Mouse (Mus musculus) neural tube, embryonic 12.5 days (tissue): ENCODE results near the gene Map1s. TPM values are rescaled to one million over a fixed set of nuclear protein-coding genes. Genes with fewer than 3 reads are reported as not detected.

Experiments
- ATAC-seq: fragments of 200-750 bp; cut with Nextera tagmentation; 2 replicates; pipeline ENCODE4 v1.8.0; 2017; ENCODE audit warnings: low read depth, mild to moderate bottlenecking, moderate TSS enrichment, moderate library complexity; ENCODE audit not compliant: low FRiP score
- H3K27ac ChIP-seq: fragments of 300-500 bp; sonication (generic); 2 replicates; pipeline ENCODE4 v1.5.1; 2016
- H3K27me3 ChIP-seq: fragments of 300-500 bp; sonication (generic); replicated peaks from 2 replicates; pipeline ENCODE4 v1.6.1; 2016; ENCODE audit warnings: mild to moderate bottlenecking
- H3K36me3 ChIP-seq: fragments of 300-500 bp; sonication (generic); 2 replicates; pipeline ENCODE4 v1.6.1; 2016; ENCODE audit warnings: mild to moderate bottlenecking
- H3K4me1 ChIP-seq: fragments of 300-500 bp; sonication (generic); 2 replicates; pipeline ENCODE4 v1.6.1; 2016
- H3K4me2 ChIP-seq: fragments of 300-500 bp; sonication (generic); replicated peaks from 2 replicates; pipeline ENCODE4 v1.6.1; 2016; ENCODE audit warnings: mild to moderate bottlenecking
- H3K4me3 ChIP-seq: fragments of 300-500 bp; sonication (generic); 2 replicates; pipeline ENCODE4 v1.5.1; 2016
- H3K9ac ChIP-seq: fragments of 300-500 bp; sonication (generic); 2 replicates; pipeline ENCODE4 v1.6.1; 2016; ENCODE audit warnings: mild to moderate bottlenecking
- H3K9me3 ChIP-seq: fragments of 300-500 bp; sonication (generic); 2 replicates; pipeline ENCODE4 v1.6.1; 2016; ENCODE audit warnings: mild to moderate bottlenecking
- WGBS: fragments of 180-500 bp; shearing (Covaris S2); methylation state at CpG from one replicate; pipeline ENCODE4 v1.1.7; 2016; 5-methylcytosine and 5-hydroxymethylcytosine counted together
- polyA plus RNA-seq: library from polyadenylated mRNA; unstranded; fragments of >200 nt; fragmentation: Nextera tagmentation; extraction: Ambion mirVana; gene quantifications from 2 replicates; pipeline ENCODE4 v1.2.1, GENCODE M21; 2016

Map1s gene
- polyA plus RNA-seq, 1 experiment from 2014 or later, result 62.6 TPM

GRCm38 (mm10) chr8:70928778-70929322 is 23.1 kb downstream of the Map1s start:
- peaks cover 11% of the 10 kb centered on the region for H3K36me3 ChIP-seq
- no peak overlapping the region for H3K4me2 ChIP-seq
- no peak overlapping the region for H3K9ac ChIP-seq
- H3K4me3 ChIP-seq, result no peak overlapping the region
- ATAC-seq, result no peak
- WGBS, result 90% methylated on average over 5 of the region's 5 CpGs
- no peaks in the 10 kb centered on the region for H3K9me3 ChIP-seq
- no peak overlapping the region for H3K27ac ChIP-seq
- no peaks in the 10 kb centered on the region for H3K4me1 ChIP-seq
- no peaks in the 10 kb centered on the region for H3K27me3 ChIP-seq

DNA sequence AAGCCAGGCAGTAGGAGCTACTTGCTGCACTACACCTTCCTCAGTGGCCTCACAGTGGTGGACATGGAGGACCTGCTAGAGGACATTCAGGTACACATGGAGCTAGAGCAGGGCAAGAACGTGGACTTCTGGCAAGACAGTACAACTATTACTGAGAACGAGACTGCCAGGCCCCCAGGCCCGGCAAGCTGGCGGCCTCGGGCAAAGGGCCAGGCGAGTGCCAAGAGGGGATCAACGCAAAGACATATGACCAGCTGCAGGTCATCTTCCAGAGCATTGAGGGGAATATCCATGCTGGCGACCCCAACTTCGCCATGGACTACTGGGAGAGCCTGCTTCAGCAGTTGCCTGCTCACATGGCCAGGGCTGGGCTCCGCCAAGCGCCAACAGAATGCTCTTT is 26.0 kb downstream of the Map1s start:
- no peak for ATAC-seq
- H3K36me3 ChIP-seq, result peaks cover 11% of the 10 kb centered on the region
- 91% methylated on average over 11 of the region's 11 CpGs for WGBS
- no peak overlapping the region for H3K9ac ChIP-seq
- H3K27ac ChIP-seq, result no peak overlapping the region
- no peak overlapping the region for H3K4me3 ChIP-seq
- no peaks in the 10 kb centered on the region for H3K27me3 ChIP-seq
- no peak overlapping the region for H3K4me2 ChIP-seq
- H3K4me1 ChIP-seq, result no peaks in the 10 kb centered on the region
- H3K9me3 ChIP-seq, result no peaks in the 10 kb centered on the region

GRCm38 (mm10) chr8:70933036-70933435 is 27.3 kb downstream of the Map1s start:
- Histone ChIP-seq H3K4me1 (no peaks in the 10 kb centered on the region), H3K9ac (no peak overlapping the region), H3K9me3 (no peaks in the 10 kb centered on the region), H3K4me2 (no peak overlapping the region), H3K27ac (no peak overlapping the region), H3K27me3 (no peaks in the 10 kb centered on the region), H3K36me3 (peaks cover 11% of the 10 kb centered on the region), H3K4me3 (no peak overlapping the region)
- no peak for ATAC-seq
- 90% methylated on average over 4 of the region's 4 CpGs for WGBS

DNA sequence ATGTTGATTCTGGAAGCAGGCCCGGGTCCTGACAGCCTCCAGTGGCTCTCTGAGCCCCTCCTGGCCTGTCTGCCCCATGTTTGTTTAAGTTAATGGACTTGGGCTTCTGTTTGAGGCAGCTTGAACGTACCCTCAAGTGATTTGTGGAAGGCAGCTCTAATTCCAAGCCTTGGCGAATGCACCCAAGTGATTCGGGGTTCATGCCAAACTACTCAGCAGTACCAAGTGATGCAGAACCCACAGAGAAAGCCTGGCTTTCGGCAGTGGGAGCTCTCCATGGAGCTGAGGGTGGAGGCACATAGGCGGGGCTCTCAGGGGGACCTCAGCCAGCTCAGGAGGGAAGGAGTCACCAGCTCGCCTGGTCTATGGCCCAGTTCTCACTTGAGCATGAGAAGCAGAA is 29.1 kb downstream of the Map1s start:
- Histone ChIP-seq H3K9ac (no peak overlapping the region), H3K27ac (no peak overlapping the region), H3K4me2 (no peak overlapping the region), H3K27me3 (no peaks in the 10 kb centered on the region), H3K4me1 (no peaks in the 10 kb centered on the region), H3K9me3 (no peaks in the 10 kb centered on the region), H3K4me3 (no peak overlapping the region), H3K36me3 (peaks cover 11% of the 10 kb centered on the region)
- WGBS, result 69% methylated on average over 7 of the region's 7 CpGs
- no peak for ATAC-seq

DNA sequence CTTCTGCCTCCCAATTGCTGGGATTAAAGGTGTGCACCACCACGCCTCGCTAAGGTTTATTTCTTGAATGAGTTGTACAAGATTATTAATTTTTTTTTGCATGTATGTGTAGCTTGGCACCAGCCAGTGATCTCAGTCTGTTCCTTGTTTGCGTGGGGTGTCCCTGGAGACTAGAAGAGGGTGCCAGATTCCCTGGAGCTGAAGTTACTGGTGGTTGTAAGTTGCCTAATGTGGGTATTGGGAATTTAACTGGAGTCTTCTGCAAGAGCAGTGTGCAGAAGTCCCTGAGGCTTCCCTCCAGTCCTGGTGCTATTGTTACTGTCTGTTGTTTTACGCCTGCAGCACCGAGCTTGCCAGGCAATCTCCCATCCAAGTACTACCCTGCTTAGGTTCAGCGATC is 31.5 kb downstream of the Map1s start:
- Histone ChIP-seq H3K4me1 (no peaks in the 10 kb centered on the region), H3K4me3 (no peak overlapping the region), H3K36me3 (peaks cover 7% of the 10 kb centered on the region), H3K9me3 (no peaks in the 10 kb centered on the region), H3K9ac (no peak overlapping the region), H3K4me2 (no peak overlapping the region), H3K27me3 (no peaks in the 10 kb centered on the region), H3K27ac (no peak overlapping the region)
- no peak for ATAC-seq
- 86% methylated on average over 6 of the region's 6 CpGs for WGBS

DNA sequence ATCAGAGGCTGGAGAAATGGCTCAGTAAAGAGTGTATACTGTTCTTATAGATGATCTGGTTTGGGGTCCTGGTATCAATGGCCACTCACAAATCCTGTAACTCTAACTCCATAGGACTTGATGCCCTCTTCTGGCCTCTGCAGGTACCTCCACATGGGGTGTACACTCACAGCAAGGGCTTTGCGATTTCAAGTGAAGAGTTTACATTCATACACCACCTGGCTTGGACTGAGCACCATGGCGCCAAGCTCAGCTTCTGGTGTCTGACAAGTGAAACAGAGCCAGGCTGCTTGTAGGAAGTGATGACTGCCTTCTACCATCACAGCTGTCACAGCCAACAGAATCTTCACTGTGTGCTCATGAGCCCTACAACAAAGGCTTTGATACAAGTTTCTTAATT is 35.7 kb downstream of the Map1s start:
- Histone ChIP-seq H3K27ac (no peak overlapping the region), H3K4me3 (no peak overlapping the region), H3K9me3 (no peaks in the 10 kb centered on the region), H3K4me2 (no peak overlapping the region), H3K36me3 (no peaks in the 10 kb centered on the region), H3K9ac (no peak overlapping the region), H3K4me1 (no peaks in the 10 kb centered on the region), H3K27me3 (no peaks in the 10 kb centered on the region)
- ATAC-seq, result no peak
- WGBS, result 76% methylated on average over 2 of the region's 2 CpGs

DNA sequence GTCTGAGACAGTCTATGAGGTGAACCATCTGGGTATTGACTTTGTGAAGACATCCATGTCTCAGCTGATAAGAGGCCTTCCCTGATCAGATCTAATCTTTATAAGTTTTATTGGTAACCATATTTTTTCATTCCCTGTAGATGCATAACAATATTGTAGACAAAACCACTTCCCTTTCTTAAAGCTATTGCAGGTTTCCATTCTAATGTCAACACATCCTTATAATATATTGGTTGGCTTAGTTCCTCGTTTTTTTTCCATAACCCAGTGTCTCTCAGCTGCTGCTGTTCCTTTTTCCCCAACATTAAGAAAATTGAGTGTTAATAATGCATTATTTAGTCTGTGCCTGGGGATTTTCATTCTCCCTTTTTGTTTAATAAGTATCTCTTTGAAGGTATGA is 37.5 kb downstream of the Map1s start:
- Histone ChIP-seq H3K9ac (no peak overlapping the region), H3K27me3 (no peaks in the 10 kb centered on the region), H3K27ac (no peak overlapping the region), H3K4me2 (no peak overlapping the region), H3K4me3 (no peak overlapping the region), H3K9me3 (no peaks in the 10 kb centered on the region), H3K36me3 (no peaks in the 10 kb centered on the region), H3K4me1 (no peaks in the 10 kb centered on the region)
- no peak for ATAC-seq
- WGBS, result 55% methylated on average over 1 of the region's 1 CpGs

GRCm38 (mm10) chr8:70949847-70950246 is 44.1 kb downstream of the Map1s start:
- Histone ChIP-seq H3K9me3 (no peaks in the 10 kb centered on the region), H3K27me3 (no peaks in the 10 kb centered on the region), H3K4me1 (no peaks in the 10 kb centered on the region), H3K36me3 (no peaks in the 10 kb centered on the region), H3K27ac (no peak overlapping the region), H3K9ac (no peak overlapping the region), H3K4me2 (no peak overlapping the region), H3K4me3 (no peak overlapping the region)
- WGBS, result 56% methylated on average over 1 of the region's 1 CpGs
- no peak for ATAC-seq

DNA sequence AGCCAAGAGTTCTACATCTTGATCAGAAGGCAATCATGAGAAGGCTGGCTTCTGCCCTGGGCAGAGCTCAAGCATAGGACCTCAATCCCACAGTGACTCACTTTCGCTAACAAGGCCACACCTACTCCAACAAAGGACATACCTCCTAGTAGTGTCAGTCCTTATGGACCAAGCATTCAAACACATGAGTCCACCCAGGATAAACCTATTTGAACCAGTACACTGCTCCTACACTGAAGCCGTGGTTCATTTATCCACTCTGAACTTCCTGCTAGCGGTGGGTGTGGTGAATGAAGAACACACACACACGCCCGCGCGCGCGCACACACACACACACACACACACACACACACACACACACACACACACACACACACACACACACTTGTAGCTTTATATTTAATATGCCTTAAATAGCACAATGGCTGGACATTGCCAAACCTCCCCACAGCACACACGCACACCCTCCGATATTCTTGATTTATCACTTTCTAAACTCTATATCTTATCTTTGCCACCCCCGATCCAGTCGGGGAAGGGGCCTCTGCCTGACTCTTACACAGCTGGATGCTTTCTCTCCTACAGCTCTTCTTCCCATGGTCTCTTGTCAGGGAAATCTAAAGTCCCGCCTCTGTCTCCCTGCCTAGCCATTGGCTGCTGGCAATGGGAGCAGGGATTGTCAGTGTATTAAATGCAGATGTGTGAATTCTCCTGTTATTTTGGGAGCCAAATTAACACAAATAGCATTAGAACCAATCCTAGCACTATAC is 55.2 kb downstream of the Map1s start:
- 0 out of 2 replicates have a peak, but pooled peaks cover 3% of the 10 kb centered on the region for H3K27me3 ChIP-seq
- no peak overlapping the region for H3K4me2 ChIP-seq
- no peak overlapping the region for H3K27ac ChIP-seq
- H3K36me3 ChIP-seq, result no peaks in the 10 kb centered on the region
- no peak overlapping the region for H3K4me3 ChIP-seq
- no peak for ATAC-seq
- no peaks in the 10 kb centered on the region for H3K4me1 ChIP-seq
- no peak overlapping the region for H3K9ac ChIP-seq
- 85% methylated on average over 14 of the region's 14 CpGs for WGBS
- no peaks in the 10 kb centered on the region for H3K9me3 ChIP-seq

- no peaks in the 10 kb centered on the region for H3K9me3 ChIP-seq
- 0 out of 2 replicates have a peak, but pooled peaks cover 3% of the 10 kb centered on the region for H3K27me3 ChIP-seq
- 9% methylated on average over 3 of the region's 3 CpGs for WGBS
- H3K4me1 ChIP-seq, result no peaks in the 10 kb centered on the region
- H3K9ac ChIP-seq, result no peak overlapping the region
- H3K4me2 ChIP-seq, result no peak overlapping the region
- H3K36me3 ChIP-seq, result no peaks in the 10 kb centered on the region
- no peak overlapping the region for H3K4me3 ChIP-seq
- H3K27ac ChIP-seq, result no peak overlapping the region
- no peak for ATAC-seq
These were observed 58.4 kb downstream of the Map1s start for GRCm38 (mm10) chr8:70964159-70964558.

DNA sequence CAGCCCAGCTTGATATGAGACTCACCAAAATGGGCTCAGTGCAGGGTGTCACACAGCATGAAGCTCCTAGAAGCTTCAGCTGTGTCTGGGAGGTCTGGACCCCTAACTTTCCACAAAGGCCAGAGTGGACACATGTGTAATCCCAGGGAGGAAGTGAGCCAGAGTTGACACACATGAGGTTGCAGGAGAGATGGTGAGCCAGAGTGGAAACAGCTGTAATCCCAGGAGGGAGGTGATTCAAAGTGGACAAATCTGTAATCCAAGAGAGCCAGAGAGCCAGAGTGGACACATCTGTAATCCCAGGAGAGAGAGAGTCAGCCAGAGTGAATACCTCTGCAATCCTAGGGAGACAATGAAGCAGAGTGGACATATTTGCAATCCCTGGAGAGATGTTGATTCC is 59.1 kb downstream of the Map1s start:
- Histone ChIP-seq H3K9ac (no peak overlapping the region), H3K27ac (no peak overlapping the region), H3K4me2 (no peak overlapping the region), H3K36me3 (no peaks in the 10 kb centered on the region), H3K4me3 (no peak overlapping the region), H3K9me3 (no peaks in the 10 kb centered on the region), H3K4me1 (no peaks in the 10 kb centered on the region), H3K27me3 (0 out of 2 replicates have a peak, but pooled peaks cover 3% of the 10 kb centered on the region)
- ATAC-seq, result no peak
